Mouse (Mus musculus) adrenal gland (tissue): ENCODE results near the gene Sytl3.

ENCODE experiments used
- intact Hi-C: fragments of 180-260 bp; cut with DNase I; formaldehyde crosslinking; loops from one replicate; pipeline ENCODE4 v1.15.1; 2025

Gene Sytl3

GRCm38 (mm10) chr17:6777061-6777460, 118.2 kb downstream of the Sytl3 start:
- intact Hi-C loops = loop anchor here (10.0 kb wide), 1 partner anchor 118 kb away; no protein-coding TSS in a partner anchor

- intact Hi-C loops = loop anchor here (10.0 kb wide), 1 partner anchor 117 kb away; no protein-coding TSS in a partner anchor
These were observed 118.9 kb downstream of the Sytl3 start for GRCm38 (mm10) chr17:6777629-6778331.

GRCm38 (mm10) chr17:6778332-6778683, 119.4 kb downstream of the Sytl3 start:
- intact Hi-C loops = loop anchor here (10.0 kb wide), 1 partner anchor 116 kb away; no protein-coding TSS in a partner anchor

- intact Hi-C loops = loop anchor here (10.0 kb wide), 1 partner anchor 116 kb away; no protein-coding TSS in a partner anchor
These were observed 120.0 kb downstream of the Sytl3 start for GRCm38 (mm10) chr17:6778771-6779509.

GRCm38 (mm10) chr17:6779632-6780031, 120.7 kb downstream of the Sytl3 start:
- intact Hi-C loops = loop anchor here (10.0 kb wide), 1 partner anchor 115 kb away; no protein-coding TSS in a partner anchor

GRCm38 (mm10) chr17:6780521-6781115, 121.7 kb downstream of the Sytl3 start:
- intact Hi-C loops = no loop called here

GRCm38 (mm10) chr17:6781273-6781672, 122.4 kb downstream of the Sytl3 start:
- intact Hi-C loops = no loop called here

GRCm38 (mm10) chr17:6782033-6782526, 123.2 kb downstream of the Sytl3 start:
- intact Hi-C loops = loop anchor here (2.0 kb wide), 1 partner anchor 47 kb away; no protein-coding TSS in a partner anchor

GRCm38 (mm10) chr17:6782611-6783005, 123.7 kb downstream of the Sytl3 start, which contains the start of gene Ezr:
Ezr (minus strand) TSS chr17:6782784.
- intact Hi-C loops = loop anchor here (2.0 kb wide), 1 partner anchor 46 kb away; no protein-coding TSS in a partner anchor

GRCm38 (mm10) chr17:6783006-6783661, 124.2 kb downstream of the Sytl3 start:
- intact Hi-C loops = loop anchor here (2.0 kb wide), 1 partner anchor 46 kb away; no protein-coding TSS in a partner anchor

- intact Hi-C loops = loop anchor here (2.0 kb wide), 1 partner anchor 45 kb away; no protein-coding TSS in a partner anchor
These were observed 125.0 kb downstream of the Sytl3 start for GRCm38 (mm10) chr17:6783756-6784357.

GRCm38 (mm10) chr17:6787241-6787640, 128.3 kb downstream of the Sytl3 start:
- intact Hi-C loops = no loop called here
